Mouse (Mus musculus): Measurements from ENCODE around the gene Krt24. TPM values are rescaled to one million over a fixed set of nuclear protein-coding genes. Genes with fewer than 3 reads are reported as not detected.
"Not testable (repeated sequence)": the region's sequence is repeated elsewhere in the genome, so short reads cannot be mapped to it uniquely, and the experiment has no call there.

The Krt24 gene
- polyA plus RNA-seq, 1 experiment from 2014 or later = not detected

GRCm38 (mm10) chr11:99250666-99251065 is 34.4 kb downstream of the Krt24 start:
- Histone ChIP-seq H3K27ac (replicated peaks) (no peak overlapping the region), H3K36me3 (no peaks in the 10 kb centered on the region), H3K4me1 (no peaks in the 10 kb centered on the region), H3K9ac (replicated peaks) (no peak overlapping the region), H3K4me3 (no peak overlapping the region), H3K27me3 (no peaks in the 10 kb centered on the region), H3K4me2 (replicated peaks) (no peak overlapping the region), H3K9me3 (no peaks in the 10 kb centered on the region)
- no peak for ATAC-seq (replicated peaks)
- 72% methylated on average over 3 of the region's 3 CpGs for WGBS

DNA sequence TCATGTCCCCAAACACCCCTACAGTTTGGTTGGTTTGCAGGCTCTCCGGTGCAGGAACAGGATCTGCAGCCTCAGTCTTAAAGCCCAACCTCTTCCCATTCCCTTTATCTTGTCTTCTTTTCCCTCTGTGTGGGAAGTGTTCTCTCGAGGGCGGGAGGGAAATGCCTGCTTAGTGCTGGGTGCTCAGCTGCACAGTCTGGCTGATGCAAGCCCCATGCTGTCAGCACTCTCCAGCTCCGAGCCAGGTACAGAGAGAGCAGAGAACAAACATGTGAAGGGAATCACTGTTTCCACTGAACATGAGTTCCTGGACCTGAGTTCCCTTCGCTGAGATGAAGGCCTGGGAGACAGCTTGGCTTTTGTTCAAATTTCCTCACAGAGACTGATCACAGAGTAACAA is 34.8 kb downstream of the Krt24 start:
- Histone ChIP-seq H3K36me3 (no peaks in the 10 kb centered on the region), H3K9ac (replicated peaks) (no peak overlapping the region), H3K27ac (replicated peaks) (no peak overlapping the region), H3K27me3 (no peaks in the 10 kb centered on the region), H3K9me3 (no peaks in the 10 kb centered on the region), H3K4me3 (no peak overlapping the region), H3K4me1 (no peaks in the 10 kb centered on the region), H3K4me2 (replicated peaks) (no peak overlapping the region)
- 61% methylated on average over 5 of the region's 5 CpGs for WGBS
- no peak for ATAC-seq (replicated peaks)

DNA sequence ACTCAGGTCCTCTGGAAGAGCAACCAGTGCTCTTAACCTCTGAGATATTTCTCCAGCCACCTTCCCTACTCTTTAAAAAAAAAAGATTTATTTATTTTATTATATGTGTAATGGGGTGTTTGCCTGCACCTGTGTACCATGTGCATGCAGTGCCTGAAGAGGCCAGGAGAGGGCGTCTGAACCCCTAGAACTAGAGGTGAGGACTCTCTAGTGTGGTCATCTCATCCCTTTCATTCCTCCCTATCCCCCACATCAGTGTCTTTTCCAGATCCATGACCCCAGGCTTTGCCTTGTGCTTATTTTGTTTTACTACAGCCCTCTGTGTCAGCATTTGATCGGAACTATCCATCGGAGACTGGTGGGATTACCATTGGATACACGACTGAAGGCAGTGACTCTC is 35.9 kb downstream of the Krt24 start:
- WGBS = 65% methylated on average over 4 of the region's 4 CpGs
- H3K9me3 ChIP-seq = no peaks in the 10 kb centered on the region
- no peaks in the 10 kb centered on the region for H3K36me3 ChIP-seq
- no peak overlapping the region for H3K9ac ChIP-seq (replicated peaks)
- peaks cover 2% of the 10 kb centered on the region for H3K4me1 ChIP-seq
- H3K27me3 ChIP-seq = no peaks in the 10 kb centered on the region
- ATAC-seq (replicated peaks) = no peak
- H3K4me2 ChIP-seq (replicated peaks) = no peak overlapping the region
- H3K27ac ChIP-seq (replicated peaks) = no peak overlapping the region
- no peak overlapping the region for H3K4me3 ChIP-seq

GRCm38 (mm10) chr11:99247916-99248315 is 37.1 kb downstream of the Krt24 start:
- no peaks in the 10 kb centered on the region for H3K36me3 ChIP-seq
- H3K27me3 ChIP-seq = no peaks in the 10 kb centered on the region
- H3K4me3 ChIP-seq = no peak overlapping the region
- H3K4me1 ChIP-seq = peaks cover 8% of the 10 kb centered on the region
- H3K27ac ChIP-seq (replicated peaks) = no peak overlapping the region
- no peak overlapping the region for H3K4me2 ChIP-seq (replicated peaks)
- no peak overlapping the region for H3K9ac ChIP-seq (replicated peaks)
- ATAC-seq (replicated peaks) = no peak
- WGBS = 89% methylated on average over 4 of the region's 4 CpGs
- no peaks in the 10 kb centered on the region for H3K9me3 ChIP-seq

- not testable (repeated sequence) for H3K27me3 ChIP-seq; H3K9ac ChIP-seq (replicated peaks); H3K4me3 ChIP-seq; H3K27ac ChIP-seq (replicated peaks); H3K9me3 ChIP-seq; ATAC-seq (replicated peaks); H3K36me3 ChIP-seq; H3K4me1 ChIP-seq; H3K4me2 ChIP-seq (replicated peaks)
- WGBS = 54% methylated on average over 3 of the region's 3 CpGs
Measured at GRCm38 (mm10) chr11:99244519-99244918, 40.5 kb downstream of the Krt24 start.

DNA sequence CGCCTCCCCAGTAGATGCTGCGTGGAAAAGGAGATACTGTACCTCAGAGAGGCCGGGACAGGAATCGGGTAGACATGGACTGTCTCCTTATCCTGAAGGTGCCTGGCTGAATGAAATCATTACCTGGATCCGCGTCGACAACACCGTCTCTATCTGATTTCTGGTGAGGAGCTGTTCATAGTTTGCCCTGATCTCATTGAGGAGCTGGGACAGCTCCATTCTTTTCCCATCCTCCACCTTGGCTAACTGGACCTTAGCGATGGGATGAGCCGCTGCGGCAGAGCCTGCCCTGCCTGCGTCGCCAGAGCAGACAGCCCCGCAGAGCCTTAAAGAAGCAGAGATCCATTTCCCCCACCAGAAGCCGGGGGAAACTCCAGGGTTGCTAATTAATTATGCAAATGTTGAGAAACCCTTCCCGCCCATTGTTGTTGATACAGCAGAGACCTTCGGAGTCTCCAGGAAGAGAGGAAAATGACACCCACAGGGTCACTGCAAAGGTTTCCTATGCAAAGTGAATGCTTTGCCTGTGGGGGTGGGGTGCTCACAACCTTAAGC is 41.2 kb downstream of the Krt24 start, which contains the start of gene Krt222:
Krt222 (minus strand) TSS at position 266 of the 555 bp plus-strand sequence.
- Histone ChIP-seq H3K36me3 (no peaks in the 10 kb centered on the region), H3K4me1 (peaks cover 8% of the 10 kb centered on the region), H3K4me3 (peak within 1 kb of the TSS; percentile 38), H3K27me3 (no peaks in the 10 kb centered on the region), H3K9me3 (no peaks in the 10 kb centered on the region), H3K9ac (replicated peaks) (peak within 1 kb of the TSS; percentile 49), H3K4me2 (replicated peaks) (peak within 1 kb of the TSS; percentile 51), H3K27ac (replicated peaks) (peak within 1 kb of the TSS; percentile 60)
- ATAC-seq (replicated peaks) = no peak
- WGBS = 7% methylated on average over 17 of the region's 17 CpGs

GRCm38 (mm10) chr11:99243200-99243819 is 41.8 kb downstream of the Krt24 start:
- peak overlapping the region; percentile 49 for H3K9ac ChIP-seq (replicated peaks)
- peak overlapping the region; percentile 51 for H3K4me2 ChIP-seq (replicated peaks)
- peak overlapping the region; percentile 60 for H3K27ac ChIP-seq (replicated peaks)
- no peak for ATAC-seq (replicated peaks)
- H3K9me3 ChIP-seq = no peaks in the 10 kb centered on the region
- 69% methylated on average over 3 of the region's 3 CpGs for whole genome bisulfite sequencing
- peaks cover 8% of the 10 kb centered on the region for H3K4me1 ChIP-seq
- no peaks in the 10 kb centered on the region for H3K27me3 ChIP-seq
- H3K4me3 ChIP-seq = peak overlapping the region; percentile 38
- H3K36me3 ChIP-seq = no peaks in the 10 kb centered on the region

DNA sequence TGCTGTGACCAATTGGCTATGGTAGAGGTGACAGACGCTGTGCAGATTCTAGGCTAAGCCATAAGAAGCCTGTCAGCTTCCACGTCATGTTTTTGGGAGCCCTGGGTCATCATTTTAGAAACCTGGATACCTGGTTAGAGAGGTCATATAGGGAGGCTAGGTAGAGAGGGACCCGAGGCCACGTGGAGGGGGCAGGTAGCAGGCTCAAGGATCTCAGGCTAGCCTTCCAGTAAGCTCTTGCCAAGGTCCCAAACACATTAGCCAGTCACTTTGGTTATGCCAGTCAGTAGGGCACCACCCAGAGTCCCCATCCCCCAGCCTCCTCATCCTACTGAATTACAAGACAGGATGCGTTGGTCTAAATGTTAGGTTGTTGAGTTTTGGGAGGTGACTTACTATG is 43.0 kb downstream of the Krt24 start:
- no peak overlapping the region for H3K9ac ChIP-seq (replicated peaks)
- H3K4me1 ChIP-seq = peaks cover 8% of the 10 kb centered on the region
- no peaks in the 10 kb centered on the region for H3K9me3 ChIP-seq
- H3K4me2 ChIP-seq (replicated peaks) = no peak overlapping the region
- 86% methylated on average over 5 of the region's 5 CpGs for WGBS
- H3K36me3 ChIP-seq = no peaks in the 10 kb centered on the region
- H3K27me3 ChIP-seq = no peaks in the 10 kb centered on the region
- no peak for ATAC-seq (replicated peaks)
- H3K4me3 ChIP-seq = no peak overlapping the region
- no peak overlapping the region for H3K27ac ChIP-seq (replicated peaks)

DNA sequence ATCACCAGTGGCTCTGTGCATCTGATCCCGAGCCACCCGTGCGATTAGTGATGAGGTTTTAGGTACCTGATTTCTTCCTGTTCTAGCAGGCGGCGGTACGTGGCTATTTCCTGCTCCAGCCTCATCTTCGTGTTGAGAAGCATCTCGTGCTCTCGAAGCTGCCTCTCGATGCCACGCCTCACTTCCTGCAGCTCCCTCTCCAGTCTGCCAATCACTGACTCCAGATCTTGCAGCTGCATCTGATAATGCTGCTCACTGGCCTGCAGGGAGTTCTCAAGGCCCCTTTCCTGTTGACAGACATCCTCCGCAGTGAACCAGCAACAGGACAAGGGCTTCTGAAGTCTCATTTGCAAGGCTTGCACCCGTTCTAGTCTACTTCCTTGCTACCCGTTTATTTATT is 46.6 kb downstream of the Krt24 start:
- Histone ChIP-seq H3K27ac (replicated peaks) (no peak overlapping the region), H3K36me3 (no peaks in the 10 kb centered on the region), H3K9ac (replicated peaks) (no peak overlapping the region), H3K27me3 (no peaks in the 10 kb centered on the region), H3K9me3 (no peaks in the 10 kb centered on the region), H3K4me1 (no peaks in the 10 kb centered on the region), H3K4me3 (no peak overlapping the region), H3K4me2 (replicated peaks) (no peak overlapping the region)
- ATAC-seq (replicated peaks) = no peak
- 83% methylated on average over 14 of the region's 14 CpGs for WGBS

DNA sequence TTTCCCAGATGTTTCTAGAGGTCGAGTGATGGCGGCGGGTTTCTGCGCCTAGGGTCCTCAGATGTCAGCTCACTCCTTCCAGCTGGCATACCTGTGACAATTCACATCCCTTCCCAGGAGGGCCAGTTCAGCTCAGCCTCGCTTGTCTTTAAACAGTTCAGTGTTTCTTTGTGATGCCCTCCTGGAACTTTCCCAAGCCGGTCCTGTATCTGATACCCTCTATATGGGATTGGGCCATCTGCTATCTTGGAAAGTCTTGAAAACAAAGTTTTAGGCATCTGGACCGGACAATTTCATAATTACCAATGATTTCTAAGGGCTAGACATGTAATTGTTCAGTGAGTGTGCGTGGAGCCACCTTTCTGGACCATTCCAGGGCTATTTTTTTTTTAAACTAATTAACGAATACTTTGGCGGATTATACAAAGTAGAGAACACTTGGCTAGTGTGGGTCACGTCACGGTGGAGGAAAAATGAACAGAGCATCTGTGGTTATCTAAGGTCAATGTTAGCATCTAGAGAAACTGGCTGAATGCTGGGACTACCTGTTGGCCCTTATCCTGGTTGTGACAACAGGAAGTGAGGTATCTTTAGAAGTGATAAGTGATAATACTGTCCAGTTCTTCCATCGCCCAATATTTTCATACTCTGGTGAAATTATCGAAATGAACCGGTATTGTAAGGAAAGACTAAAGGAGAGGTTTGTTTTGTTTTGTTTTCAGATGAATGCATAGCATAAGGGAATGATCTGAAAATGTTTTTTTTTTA is 53.8 kb downstream of the Krt24 start:
- H3K9ac ChIP-seq (replicated peaks) = peak overlapping the region; percentile 98
- ATAC-seq (replicated peaks) = no peak; the same call in 1 of the 2 replicates
- H3K4me2 ChIP-seq (replicated peaks) = peak overlapping the region; percentile 70
- no peaks in the 10 kb centered on the region for H3K9me3 ChIP-seq
- peaks cover 36% of the 10 kb centered on the region for H3K4me1 ChIP-seq
- H3K4me3 ChIP-seq = peak overlapping the region; percentile 89
- peaks cover 12% of the 10 kb centered on the region for H3K36me3 ChIP-seq
- peak overlapping the region; percentile 97 for H3K27ac ChIP-seq (replicated peaks)
- no peaks in the 10 kb centered on the region for H3K27me3 ChIP-seq
- 16% methylated on average over 15 of the region's 15 CpGs for WGBS

DNA sequence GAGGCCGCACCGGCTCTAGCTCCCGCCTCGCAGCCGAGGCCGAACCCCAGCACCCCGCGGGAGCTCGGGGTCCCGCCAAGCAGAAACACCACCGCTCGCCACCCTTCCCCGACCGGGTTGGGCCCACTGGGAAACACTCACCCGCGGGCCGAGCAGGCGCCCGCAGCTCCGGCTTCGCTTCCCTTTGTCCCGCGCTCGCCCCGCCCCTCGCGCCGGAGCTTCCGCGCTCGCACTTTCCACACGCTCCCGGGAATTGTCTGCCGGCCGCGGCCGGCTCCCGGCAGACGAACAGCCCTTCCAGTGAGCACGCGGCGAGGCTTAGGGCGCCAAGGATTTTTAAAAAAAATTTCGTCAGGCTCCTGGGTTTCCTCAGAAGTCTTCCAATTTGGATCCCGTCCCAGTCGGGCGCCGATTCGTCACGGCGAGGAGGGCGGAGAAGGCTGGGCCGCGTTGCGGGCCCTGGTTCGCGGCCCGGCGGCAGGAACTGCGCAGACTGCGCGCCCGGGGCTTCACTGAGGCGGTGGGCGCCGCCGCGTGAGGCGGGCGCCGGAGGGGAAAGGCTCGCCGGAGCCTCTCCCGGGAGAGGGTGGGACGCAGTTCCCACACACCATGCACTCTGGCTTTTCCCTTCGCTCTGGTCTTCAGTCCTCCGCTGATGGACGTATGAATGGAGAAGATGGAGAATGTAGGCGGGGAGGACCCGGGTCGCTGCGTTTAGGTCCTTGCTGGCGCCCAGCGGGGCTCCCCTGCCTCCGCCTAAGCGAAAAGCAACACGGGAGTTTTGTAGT is 54.6 kb downstream of the Krt24 start, which contains the start of gene Smarce1:
Smarce1 (minus strand) TSS at position 757 of the 788 bp plus-strand sequence.
- under 1% methylated on average over 86 of the region's 87 CpGs for whole genome bisulfite sequencing
- H3K9ac ChIP-seq (replicated peaks) = peak within 1 kb of the TSS; percentile 98

More for the DNA sequence above, 54.6 kb downstream of the Krt24 start, which contains the start of gene Smarce1:
- Histone ChIP-seq H3K4me2 (replicated peaks) (peak within 1 kb of the TSS; percentile 70), H3K27ac (replicated peaks) (peak within 1 kb of the TSS; percentile 97), H3K27me3 (no peaks in the 10 kb centered on the region), H3K4me3 (peak within 1 kb of the TSS; percentile 89), H3K4me1 (peaks cover 40% of the 10 kb centered on the region), H3K9me3 (no peaks in the 10 kb centered on the region), H3K36me3 (peaks cover 14% of the 10 kb centered on the region)
- peak; percentile 92 for ATAC-seq (replicated peaks)

Data from forebrain, embryonic 15.5 days (tissue).